Mouse (Mus musculus) embryonic facial prominence, embryonic 10.5 days (tissue): ENCODE measurements around the gene Cpxm2. TPM values are rescaled to one million over a fixed set of nuclear protein-coding genes. Genes with fewer than 3 reads are reported as not detected.

ENCODE experiments used
- DNase-seq: peaks from one replicate; pipeline ENCODE4 v3.0.0-alpha.2; 2017; ENCODE audit warnings: low spot score
- H3K27ac ChIP-seq: fragments of 300-500 bp; sonication (generic); replicated peaks from 2 replicates; pipeline ENCODE4 v1.5.1; 2016; ENCODE audit warnings: mild to moderate bottlenecking
- H3K27me3 ChIP-seq: fragments of 300-500 bp; sonication (generic); replicated peaks from 2 replicates; pipeline ENCODE4 v1.6.1; 2016; ENCODE audit warnings: low read depth, mild to moderate bottlenecking; ENCODE audit not compliant: poor library complexity, severe bottlenecking
- H3K36me3 ChIP-seq: fragments of 300-500 bp; sonication (generic); replicated peaks from 2 replicates; pipeline ENCODE4 v1.6.1; 2016; ENCODE audit warnings: mild to moderate bottlenecking, moderate library complexity
- H3K4me1 ChIP-seq: fragments of 300-500 bp; sonication (generic); 2 replicates; pipeline ENCODE4 v1.6.1; 2016
- H3K4me3 ChIP-seq: fragments of 300-500 bp; sonication (generic); 2 replicates; pipeline ENCODE4 v1.5.1; 2016; ENCODE audit warnings: mild to moderate bottlenecking, moderate library complexity
- H3K9me3 ChIP-seq: fragments of 300-500 bp; sonication (generic); 2 replicates; pipeline ENCODE4 v1.6.1; 2016; ENCODE audit warnings: mild to moderate bottlenecking
- WGBS: fragments of 180-500 bp; shearing (Covaris S2); methylation state at CpG from one replicate; pipeline ENCODE4 v1.1.7; 2016; 5-methylcytosine and 5-hydroxymethylcytosine counted together
- polyA plus RNA-seq: library from polyadenylated mRNA; unstranded; fragments of >200 nt; fragmentation: Nextera tagmentation; extraction: Ambion mirVana; gene quantifications from 2 replicates; pipeline ENCODE4 v1.2.1, GENCODE M21; 2016

Gene Cpxm2
- polyA plus RNA-seq, 1 experiment from 2014 or later = 2.5 TPM

DNA sequence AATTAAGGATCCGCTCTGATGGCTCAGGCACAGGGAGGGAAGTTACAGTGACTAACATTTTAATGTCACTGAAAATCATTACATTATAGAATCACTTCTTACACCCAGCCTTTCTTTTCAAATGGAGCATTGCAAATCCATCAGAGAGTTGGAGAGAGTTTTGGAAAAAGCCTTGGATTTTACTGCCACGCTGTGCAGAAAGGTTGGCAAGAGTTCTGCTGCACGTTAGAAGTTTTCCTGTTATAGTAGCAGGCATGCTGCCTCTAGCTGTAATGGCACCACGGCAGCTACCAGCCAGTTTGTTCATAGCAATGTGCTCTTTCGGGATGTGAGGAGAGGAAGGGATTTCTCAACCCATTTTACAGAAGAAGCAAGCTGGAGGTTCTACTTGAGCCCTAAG lies 20.2 kb upstream of the Cpxm2 start:
- Histone ChIP-seq H3K9me3 (no peaks in the 10 kb centered on the region), H3K4me1 (peaks cover 3% of the 10 kb centered on the region), H3K27me3 (no peaks in the 10 kb centered on the region), H3K4me3 (no peak overlapping the region), H3K36me3 (no peaks in the 10 kb centered on the region), H3K27ac (no peak overlapping the region)
- 83% methylated on average over 5 of the region's 5 CpGs for WGBS
- DNase-seq = no peak

DNA sequence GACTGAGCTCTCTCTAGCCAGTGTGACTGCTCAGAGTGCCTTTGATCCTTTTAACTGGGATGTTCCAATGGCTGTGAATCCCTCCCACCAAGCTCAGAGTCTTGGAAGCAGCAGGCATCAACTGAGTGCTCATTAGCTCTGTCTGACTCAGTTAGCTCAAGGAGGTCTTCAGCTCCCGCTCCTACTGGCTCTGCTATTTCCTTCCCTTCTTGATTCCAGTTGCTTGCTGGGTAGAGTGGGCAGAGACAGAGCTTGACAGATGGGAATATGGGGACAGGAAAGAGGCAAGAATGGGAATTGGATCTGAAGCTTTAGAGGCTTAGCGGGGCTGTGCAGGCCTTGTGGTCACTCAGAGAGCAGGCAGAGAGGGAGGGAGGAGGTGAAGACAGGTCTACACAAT lies 19.8 kb upstream of the Cpxm2 start:
- no peaks in the 10 kb centered on the region for H3K27me3 ChIP-seq
- DNase-seq = no peak
- peaks cover 8% of the 10 kb centered on the region for H3K4me1 ChIP-seq
- no peaks in the 10 kb centered on the region for H3K36me3 ChIP-seq
- no peak overlapping the region for H3K27ac ChIP-seq
- WGBS = 83% methylated on average over 2 of the region's 2 CpGs
- no peaks in the 10 kb centered on the region for H3K9me3 ChIP-seq
- H3K4me3 ChIP-seq = no peak overlapping the region

DNA sequence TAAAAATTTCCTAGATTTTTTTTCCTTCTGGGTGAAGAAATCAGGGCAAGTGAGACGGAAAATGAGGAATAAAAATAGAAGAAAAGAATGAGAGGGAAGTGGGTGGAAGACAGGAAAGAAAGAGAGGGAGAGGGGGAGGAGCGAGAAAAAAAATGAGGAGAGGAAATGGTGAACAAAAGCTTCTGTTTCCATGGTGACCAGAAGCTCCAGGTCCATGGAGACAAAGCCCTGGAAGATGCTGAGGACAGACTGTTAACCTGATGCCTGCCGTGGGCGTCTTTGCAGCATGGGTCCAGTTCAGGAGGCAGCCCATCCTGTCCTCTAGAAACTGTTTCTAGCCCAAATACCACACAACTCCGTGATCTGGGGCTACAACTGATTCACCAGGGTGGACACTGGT lies 17.7 kb upstream of the Cpxm2 start:
- Histone ChIP-seq H3K9me3 (no peaks in the 10 kb centered on the region), H3K27ac (no peak overlapping the region), H3K36me3 (no peaks in the 10 kb centered on the region), H3K27me3 (no peaks in the 10 kb centered on the region; the same call in 1 of the 2 replicates), H3K4me3 (no peak overlapping the region), H3K4me1 (peaks cover 13% of the 10 kb centered on the region)
- no peak for DNase-seq
- WGBS = 75% methylated on average over 5 of the region's 5 CpGs

DNA sequence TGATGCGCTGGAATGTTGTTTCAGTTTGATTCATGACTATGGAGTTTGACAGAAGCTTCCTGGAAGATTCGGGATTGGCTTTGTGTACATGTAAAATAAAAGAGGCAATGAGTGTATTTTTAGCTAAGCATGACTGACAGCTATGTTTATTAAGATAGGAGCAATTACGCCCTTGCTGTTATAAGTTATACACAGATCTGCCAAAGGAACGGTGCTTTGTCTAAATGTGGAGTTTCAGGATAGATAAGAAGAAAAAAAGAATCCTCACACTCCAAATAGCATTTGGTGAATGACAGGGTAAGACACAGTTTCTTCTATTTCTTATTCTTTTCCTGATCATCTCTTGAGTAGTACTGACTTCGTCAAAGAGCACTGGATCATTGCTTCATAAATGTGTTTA lies 17.2 kb upstream of the Cpxm2 start:
- 89% methylated on average over 5 of the region's 5 CpGs for WGBS
- no peak for DNase-seq
- no peaks in the 10 kb centered on the region for H3K9me3 ChIP-seq
- no peak overlapping the region for H3K27ac ChIP-seq
- peaks cover 13% of the 10 kb centered on the region for H3K4me1 ChIP-seq
- no peaks in the 10 kb centered on the region; the same call in 1 of the 2 replicates for H3K27me3 ChIP-seq
- H3K4me3 ChIP-seq = no peak overlapping the region
- H3K36me3 ChIP-seq = no peaks in the 10 kb centered on the region

DNA sequence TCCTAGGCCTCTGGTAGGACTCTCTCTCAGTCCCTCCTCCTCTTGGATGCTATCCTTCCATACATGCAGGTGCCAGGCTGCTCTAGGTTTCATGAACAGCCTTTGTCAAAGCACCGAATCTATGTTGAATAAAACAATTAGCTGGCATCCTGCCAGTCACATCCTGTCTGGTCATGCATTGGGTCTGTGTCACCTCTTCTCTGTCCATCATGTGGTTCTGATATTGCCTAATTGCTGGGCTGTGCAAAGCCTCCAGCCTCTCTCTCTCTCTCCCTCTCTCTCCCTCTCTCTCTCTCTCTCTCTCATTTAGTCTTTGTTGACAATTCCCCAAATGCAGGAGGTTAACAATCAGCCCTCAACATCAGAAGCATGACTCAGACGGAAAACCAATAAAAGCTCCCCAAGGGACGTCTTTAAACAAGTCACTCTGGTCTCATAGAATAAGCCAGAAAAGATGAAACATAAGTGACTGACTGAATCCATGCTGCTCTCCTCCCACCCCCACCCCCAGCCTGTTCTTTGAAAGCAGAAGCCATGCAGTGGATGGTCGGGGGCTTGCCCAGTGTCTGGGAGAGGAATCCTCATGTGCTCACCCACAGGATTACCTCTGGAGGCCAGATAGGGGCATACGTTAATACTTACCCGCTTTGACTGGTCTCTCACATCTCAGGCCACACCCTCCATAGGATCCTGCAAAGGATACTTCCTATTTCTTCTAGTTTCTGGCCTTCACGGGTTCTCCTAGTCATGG lies 15.1 kb upstream of the Cpxm2 start:
- Histone ChIP-seq H3K27ac (no peak overlapping the region), H3K4me1 (peaks cover 13% of the 10 kb centered on the region), H3K4me3 (no peak overlapping the region), H3K36me3 (no peaks in the 10 kb centered on the region), H3K27me3 (no peaks in the 10 kb centered on the region; the same call in 1 of the 2 replicates), H3K9me3 (no peaks in the 10 kb centered on the region)
- no peak for DNase-seq
- WGBS = 68% methylated on average over 7 of the region's 7 CpGs

DNA sequence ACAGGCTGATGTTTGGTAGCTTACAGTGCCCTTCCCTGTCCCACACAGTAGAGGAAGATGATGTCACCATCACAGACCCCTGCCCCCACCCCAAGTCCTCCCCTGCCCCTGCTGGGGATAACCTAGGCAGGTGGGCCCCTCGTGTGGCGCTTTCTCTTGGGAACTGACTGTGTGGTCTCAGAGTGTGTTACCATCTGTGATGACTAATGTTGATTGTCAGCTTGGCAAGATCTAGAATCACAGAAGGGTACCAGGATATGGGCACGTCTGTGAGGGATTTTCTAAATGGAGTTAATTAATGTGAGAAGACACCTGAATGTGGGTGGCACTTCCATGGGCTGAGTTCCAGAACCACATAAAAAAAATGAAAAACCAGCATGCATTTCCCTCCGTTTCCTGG lies 12.7 kb upstream of the Cpxm2 start:
- Histone ChIP-seq H3K4me1 (peaks cover 13% of the 10 kb centered on the region), H3K27ac (no peak overlapping the region), H3K9me3 (no peaks in the 10 kb centered on the region), H3K36me3 (no peaks in the 10 kb centered on the region), H3K4me3 (no peak overlapping the region), H3K27me3 (no peaks in the 10 kb centered on the region; the same call in 1 of the 2 replicates)
- WGBS = 75% methylated on average over 4 of the region's 4 CpGs
- DNase-seq = no peak

DNA sequence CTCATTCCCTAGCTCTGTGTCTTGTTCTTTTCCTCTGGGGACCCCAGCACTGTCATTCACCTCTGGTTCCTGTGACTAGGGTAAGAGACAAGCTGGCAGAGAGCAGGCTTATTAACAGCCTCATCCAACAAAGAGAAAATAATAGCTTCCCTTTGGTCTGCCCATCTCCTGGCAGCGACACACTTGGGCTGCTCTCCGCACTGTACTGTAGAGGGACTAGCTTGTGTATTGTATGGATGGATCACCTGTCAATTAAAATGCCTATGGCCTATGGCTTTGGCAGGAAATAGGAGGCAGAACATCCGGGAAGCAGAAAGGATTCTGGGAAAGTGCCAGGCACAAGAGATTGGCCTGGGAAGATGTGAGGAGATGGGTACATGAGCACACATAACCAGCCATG lies 7.7 kb upstream of the Cpxm2 start:
- Histone ChIP-seq H3K9me3 (no peaks in the 10 kb centered on the region), H3K4me3 (no peak overlapping the region), H3K27me3 (0 out of 2 replicates have a peak, but pooled peaks cover under 1% of the 10 kb centered on the region), H3K36me3 (no peaks in the 10 kb centered on the region), H3K4me1 (0 out of 2 replicates have a peak, but pooled peaks cover 2% of the 10 kb centered on the region), H3K27ac (no peak overlapping the region)
- DNase-seq = no peak
- WGBS = 88% methylated on average over 3 of the region's 3 CpGs

DNA sequence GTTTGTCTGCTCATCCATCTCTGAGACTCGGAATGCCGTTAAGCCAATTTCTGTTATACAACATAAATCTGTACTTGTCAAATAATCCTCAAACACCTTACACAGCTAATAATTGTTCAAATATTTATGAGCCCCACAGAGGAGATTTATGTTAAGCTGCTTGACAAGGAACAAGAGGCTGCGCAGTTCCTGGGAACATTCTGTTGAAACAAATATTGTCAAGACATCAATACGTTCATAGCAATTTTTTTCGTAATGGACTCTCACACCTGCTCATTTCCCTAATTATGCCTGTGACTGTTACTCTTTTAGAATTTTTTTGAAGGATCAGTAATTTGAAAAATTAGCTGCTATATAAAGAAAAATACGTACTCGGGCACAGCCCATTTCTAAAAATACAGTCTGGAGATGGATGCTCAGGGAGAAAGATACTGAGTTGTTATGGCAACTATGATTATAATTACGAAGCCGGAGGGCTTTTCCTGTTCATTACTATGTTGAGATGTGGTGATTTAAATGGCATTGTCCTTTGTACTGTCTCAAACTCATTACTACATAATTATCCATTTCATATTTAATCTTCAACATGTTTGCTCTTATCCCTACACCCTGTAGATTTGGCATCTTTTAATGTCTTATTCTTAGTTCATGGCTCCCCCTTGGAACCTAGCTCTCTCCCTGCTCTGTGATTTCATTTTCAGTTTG lies 3.9 kb upstream of the Cpxm2 start:
- DNase-seq = no peak
- no peaks in the 10 kb centered on the region for H3K9me3 ChIP-seq
- no peak overlapping the region for H3K27ac ChIP-seq
- peaks cover 17% of the 10 kb centered on the region for H3K4me1 ChIP-seq
- WGBS = 92% methylated on average over 9 of the region's 9 CpGs
- no peaks in the 10 kb centered on the region for H3K36me3 ChIP-seq
- no peak overlapping the region for H3K4me3 ChIP-seq
- H3K27me3 ChIP-seq = peaks cover 38% of the 10 kb centered on the region

DNA sequence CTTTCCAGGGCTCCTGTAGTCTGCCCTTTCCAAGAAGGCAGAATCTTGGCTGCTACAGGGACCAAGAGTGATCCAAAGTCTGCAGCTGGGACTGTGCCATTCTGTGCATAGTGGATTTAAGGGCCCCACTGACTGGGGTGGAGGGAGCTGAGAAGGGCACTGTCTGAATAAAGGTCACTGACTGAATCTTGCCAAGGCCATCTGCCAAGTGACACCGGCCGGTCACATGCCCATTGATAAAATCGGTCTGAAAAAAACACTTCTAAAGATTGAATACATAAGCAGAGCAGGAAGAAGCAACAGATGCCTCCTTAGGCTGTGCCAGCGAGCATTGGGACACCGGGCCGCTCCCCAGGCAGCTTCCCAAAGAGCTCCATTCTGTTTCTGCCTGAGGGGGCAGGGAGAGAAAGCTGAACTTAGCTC lies 803 bp downstream of the Cpxm2 start:
- peaks cover 15% of the 10 kb centered on the region for H3K4me1 ChIP-seq
- H3K27me3 ChIP-seq = peaks cover 58% of the 10 kb centered on the region
- peak overlapping the region; percentile 56 for H3K4me3 ChIP-seq
- no peaks in the 10 kb centered on the region for H3K9me3 ChIP-seq
- WGBS = 33% methylated on average over 6 of the region's 6 CpGs
- DNase-seq = no peak
- H3K27ac ChIP-seq = no peak overlapping the region
- H3K36me3 ChIP-seq = no peaks in the 10 kb centered on the region

DNA sequence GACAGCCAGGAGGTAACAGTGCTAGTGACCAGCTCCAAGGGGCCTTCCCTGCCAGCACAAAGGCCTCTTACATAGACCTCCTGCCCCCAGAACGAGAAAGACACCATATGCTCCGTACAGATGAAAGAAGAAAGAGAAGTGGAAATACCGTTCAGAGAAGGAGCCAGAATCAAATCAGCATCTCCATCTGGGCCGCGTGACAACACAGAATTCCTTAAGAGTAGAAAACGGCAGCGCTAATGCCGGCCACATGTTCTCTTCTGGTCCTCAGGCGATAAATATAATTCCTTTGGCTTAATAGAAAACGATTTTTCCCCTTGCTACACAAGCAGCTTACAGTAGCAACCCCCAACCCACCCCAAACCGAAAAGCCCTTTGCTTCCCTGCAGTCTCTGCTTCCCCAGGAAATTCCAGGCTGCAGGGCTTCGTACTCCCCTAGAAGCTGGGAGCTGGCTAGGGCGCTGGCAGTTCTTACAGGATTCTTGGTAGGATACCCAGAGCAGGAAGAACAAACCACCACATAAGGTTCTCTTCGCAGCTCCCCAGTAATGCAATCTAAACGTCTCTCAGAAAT lies 9.2 kb downstream of the Cpxm2 start:
- WGBS = 67% methylated on average over 15 of the region's 15 CpGs

DNA sequence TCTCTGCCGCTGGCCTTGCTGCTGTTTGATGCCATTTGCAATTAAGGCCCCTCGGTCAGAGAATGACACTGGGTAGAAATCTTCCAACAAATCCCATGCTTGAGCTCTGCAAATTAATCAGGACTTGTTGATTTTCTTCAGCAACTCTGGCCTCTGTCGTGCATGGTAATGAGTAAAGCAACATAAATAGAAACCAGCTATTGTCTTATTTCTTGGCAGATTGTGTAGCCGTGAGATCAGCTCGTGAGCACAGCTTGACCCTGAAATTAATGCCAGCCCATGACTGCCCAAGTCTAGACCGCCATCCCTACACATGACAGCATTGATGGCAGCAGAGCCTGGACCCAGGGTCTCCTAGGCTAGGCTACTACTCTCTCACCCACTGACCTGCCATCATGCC lies 25.9 kb downstream of the Cpxm2 start:
- Histone ChIP-seq H3K27me3 (no peaks in the 10 kb centered on the region), H3K36me3 (no peaks in the 10 kb centered on the region), H3K27ac (no peak overlapping the region), H3K4me3 (no peak overlapping the region), H3K9me3 (peaks cover 1% of the 10 kb centered on the region; the same call in 1 of the 2 replicates), H3K4me1 (peaks cover 7% of the 10 kb centered on the region; the same call in 1 of the 2 replicates)
- WGBS = 81% methylated on average over 6 of the region's 6 CpGs
- no peak for DNase-seq

More for the DNA sequence above, 9.2 kb downstream of the Cpxm2 start:
- DNase-seq = peak; percentile 33
- Histone ChIP-seq H3K4me3 (no peak overlapping the region), H3K36me3 (no peaks in the 10 kb centered on the region), H3K27me3 (no peaks in the 10 kb centered on the region), H3K4me1 (peaks cover 4% of the 10 kb centered on the region; the same call in 1 of the 2 replicates), H3K9me3 (no peaks in the 10 kb centered on the region), H3K27ac (peak overlapping the region; percentile 19)

DNA sequence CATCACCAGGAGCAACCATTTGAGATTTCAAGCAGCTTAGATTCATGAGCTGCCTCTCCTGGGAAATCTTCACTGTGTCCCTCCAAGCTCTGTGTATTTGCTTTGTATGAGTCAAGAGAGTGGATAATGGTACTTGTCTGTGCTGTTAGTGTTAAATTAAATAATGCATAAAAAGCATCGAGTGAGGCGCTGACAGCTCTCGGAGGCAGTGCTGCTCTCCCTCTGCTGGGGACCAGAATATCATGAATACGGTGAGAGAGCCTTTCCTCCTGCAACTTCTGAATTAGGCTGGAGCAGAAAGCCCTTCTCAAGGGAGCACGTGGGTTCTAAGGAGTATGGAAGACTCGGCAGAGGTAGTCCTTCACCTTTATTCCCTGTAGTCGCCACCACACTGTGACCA lies 29.6 kb downstream of the Cpxm2 start:
- H3K4me1 ChIP-seq = no peaks in the 10 kb centered on the region
- no peak overlapping the region for H3K4me3 ChIP-seq
- no peaks in the 10 kb centered on the region for H3K27me3 ChIP-seq
- no peak for DNase-seq
- no peaks in the 10 kb centered on the region for H3K36me3 ChIP-seq
- H3K27ac ChIP-seq = no peak overlapping the region
- 82% methylated on average over 7 of the region's 7 CpGs for WGBS
- no peaks in the 10 kb centered on the region for H3K9me3 ChIP-seq
